8 mouse cellular contexts compared by ENCODE assay signal in genomic region chr10:12868189-12869028, GRCm38 (mm10). TPM values are rescaled to one million over a fixed set of nuclear protein-coding genes. Genes with fewer than 3 reads are reported as not detected.
DNase-seq lines count a peak whose midpoint lies in the region; ATAC-seq lines count a peak whose summit lies in the region.

No protein-coding gene starts in this region.

- peak overlapping the region; percentile 79 for H3K4me3 ChIP-seq in embryonic facial prominence, embryonic 10.5 days

- H3K27ac ChIP-seq in embryonic facial prominence, embryonic 10.5 days (replicated peaks) = peak overlapping the region; percentile 96

- no peaks in the 10 kb centered on the region for H3K27me3 ChIP-seq in embryonic facial prominence, embryonic 10.5 days (replicated peaks; ENCODE audit: low read depth, poor library complexity, severe bottlenecking)

- H3K4me1 ChIP-seq in embryonic facial prominence, embryonic 10.5 days = peaks cover 15% of the 10 kb centered on the region

- H3K36me3 ChIP-seq in embryonic facial prominence, embryonic 10.5 days (replicated peaks) = no peaks in the 10 kb centered on the region

- H3K9me3 ChIP-seq in embryonic facial prominence, embryonic 10.5 days = no peaks in the 10 kb centered on the region

- DNase-seq in adrenal gland, postnatal 10 days = peak; percentile 89
- DNase-seq in embryonic facial prominence, embryonic 10.5 days (ENCODE audit: low spot score) = peak; percentile 88
- DNase-seq in heart, adult 9 months (ENCODE audit: low spot score in 2 of 2) = peak; percentile 76 to 78
- DNase-seq in kidney, adult 9 months = peak; percentile 59
- DNase-seq in lung, postnatal 14 days = peak; percentile 78
- DNase-seq in ovary, postnatal 14 days (ENCODE audit: low spot score) = peak; percentile 41
- peak; percentile 76 for DNase-seq in urinary bladder, postnatal 14 days (ENCODE audit: low spot score)

- WGBS in embryonic facial prominence, embryonic 10.5 days = under 1% methylated on average over 41 of the region's 41 CpGs

- peak; percentile 58 for ATAC-seq in CD4-positive, CD25-positive, alpha-beta regulatory T cell, adult 4 months

RNA-seq across cellular contexts. Expression of gene Utrn, which starts 0.8 kb away (rescaled TPM):
- 100 to 1,000 TPM; 414 to 617 TPM for polyA plus RNA-seq in CD4-positive, CD25-positive, alpha-beta regulatory T cell, adult 4 months (2017; shearing (Covaris generic))
- total RNA-seq in adrenal gland, postnatal 10 days (2021) = 10 to 100 TPM; 68.5 to 96.0 TPM
- 58.8 and 63.8 TPM in 2 replicates for polyA plus RNA-seq in embryonic facial prominence, embryonic 10.5 days (2016; fragmentation: Nextera tagmentation; extraction: Ambion mirVana)

Comparison
In these comparisons a context has a peak if more than half of its experiments do, and no peak if none do; other contexts are left out.
1. Peak in every context shown above with its lines: DNase-seq, ATAC-seq, H3K4me3 ChIP-seq and H3K27ac ChIP-seq.